Mouse (Mus musculus) brain, embryonic 14.5 days (tissue): ENCODE data around the gene Arl6ip1.

ENCODE experiments used
- CTCF ChIP-seq: fragments of 200-500 bp; IDR thresholded peaks from 2 replicates; pipeline ENCODE4 v1.5.1; 2012; ENCODE audit warnings: inconsistent platforms, mild to moderate bottlenecking, moderate library complexity, borderline replicate concordance; ENCODE audit not compliant: insufficient read depth, insufficient read length; ENCODE audit errors: extremely low read depth
- POLR2A ChIP-seq: fragments of 200-500 bp; IDR thresholded peaks from 2 replicates; pipeline ENCODE4 v1.6.1; 2012; ENCODE audit warnings: mild to moderate bottlenecking, inconsistent platforms, borderline replicate concordance; ENCODE audit not compliant: poor library complexity, insufficient read depth, insufficient read length, severe bottlenecking; ENCODE audit errors: extremely low read depth

- TF ChIP-seq CTCF, result no peak
- TF ChIP-seq POLR2A, result no peak
These were observed 11.8 kb downstream of the Arl6ip1 start for GRCm38 (mm10) chr7:118117539-118118210.
